ENCODE assay signal across 8 mouse cellular contexts in genomic region chr3:105052171-105052936, GRCm38 (mm10). TPM values are rescaled to one million over a fixed set of nuclear protein-coding genes. Genes with fewer than 3 reads are reported as not detected.
A peak's percentile ranks its signal among the peaks of the same experiment; 100 is the strongest.
DNase-seq lines count a peak whose midpoint lies in the region; ATAC-seq and TF ChIP-seq lines count a peak whose summit lies in the region.

No protein-coding gene starts in this region.

- TF ChIP-seq CTCF in liver, postnatal 0 days (IDR thresholded peaks at IDR 0.05; ENCODE audit: low read depth): no peak

- no peak for DNase-seq in heart, postnatal 14 days
- DNase-seq in ES-CJ7 (ENCODE audit: low read depth, low spot score): peak; percentile 88
- DNase-seq in liver, postnatal 0 days: no peak
- no peak for DNase-seq in gastrocnemius, postnatal 36 days
- DNase-seq in adrenal gland, adult 8-10 months: no peak
- no peak for DNase-seq in ovary, postnatal 36 days (ENCODE audit: low spot score)

- peak; percentile 34; the same call in 1 of the 2 replicates for ATAC-seq in heart, embryonic 12.5 days (ENCODE audit: insufficient number of reproducible peaks, low FRiP score)
- ATAC-seq in forebrain, embryonic 12.5 days (ENCODE audit: low FRiP score): peak; percentile 74
- ATAC-seq in liver, postnatal 0 days: peak; percentile 17

- H3K27ac ChIP-seq in heart, embryonic 12.5 days (ENCODE audit: poor library complexity, severe bottlenecking): peak overlapping the region; percentile 74
- H3K27ac ChIP-seq in forebrain, embryonic 12.5 days: peak overlapping the region; percentile 92
- peak overlapping the region; percentile 49 for H3K27ac ChIP-seq in liver, postnatal 0 days (ENCODE audit: low read depth)

- H3K9me3 ChIP-seq in heart, embryonic 12.5 days (replicated peaks): no peaks in the 10 kb centered on the region
- no peaks in the 10 kb centered on the region for H3K9me3 ChIP-seq in forebrain, embryonic 12.5 days
- H3K9me3 ChIP-seq in liver, postnatal 0 days (ENCODE audit: low read length): no peaks in the 10 kb centered on the region

- H3K36me3 ChIP-seq in heart, embryonic 12.5 days: no peaks in the 10 kb centered on the region
- no peaks in the 10 kb centered on the region for H3K36me3 ChIP-seq in forebrain, embryonic 12.5 days (replicated peaks)
- no peaks in the 10 kb centered on the region for H3K36me3 ChIP-seq in liver, postnatal 0 days (replicated peaks; ENCODE audit: insufficient read depth, low read length)

- H3K4me1 ChIP-seq in heart, embryonic 12.5 days (replicated peaks): peaks cover 58% of the 10 kb centered on the region
- peaks cover 34% of the 10 kb centered on the region for H3K4me1 ChIP-seq in forebrain, embryonic 12.5 days
- H3K4me1 ChIP-seq in liver, postnatal 0 days (ENCODE audit: insufficient read depth): peaks cover 9% of the 10 kb centered on the region

- WGBS in heart, embryonic 12.5 days: under 1% methylated on average over 37 of the region's 37 CpGs
- under 1% methylated on average over 24 of the region's 37 CpGs for WGBS in forebrain, embryonic 12.5 days
- 4% methylated on average over 31 of the region's 37 CpGs for WGBS in liver, postnatal 0 days (ENCODE audit: insufficient replicate concordance)

- no peaks in the 10 kb centered on the region for H3K27me3 ChIP-seq in heart, embryonic 12.5 days (replicated peaks)
- H3K27me3 ChIP-seq in forebrain, embryonic 12.5 days: no peaks in the 10 kb centered on the region
- peaks cover 7% of the 10 kb centered on the region; the same call in 1 of the 2 replicates for H3K27me3 ChIP-seq in liver, postnatal 0 days (ENCODE audit: insufficient read depth, low read length)

- no peak for TF ChIP-seq EP300 in liver, postnatal 0 days (IDR thresholded peaks at IDR 0.05; ENCODE audit: low read depth)

- H3K4me3 ChIP-seq in heart, embryonic 12.5 days: peak overlapping the region; percentile 72
- H3K4me3 ChIP-seq in forebrain, embryonic 12.5 days (replicated peaks): peak overlapping the region; percentile 78
- peak overlapping the region; percentile 70 for H3K4me3 ChIP-seq in liver, postnatal 0 days (ENCODE audit: low read depth, low read length)

- peak overlapping the region; percentile 85 for H3K9ac ChIP-seq in heart, embryonic 12.5 days
- peak overlapping the region; percentile 84 for H3K9ac ChIP-seq in forebrain, embryonic 12.5 days
- H3K9ac ChIP-seq in liver, postnatal 0 days (replicated peaks): peak overlapping the region; percentile 65

- intact Hi-C loops in heart, postnatal 14 days (cut with DNase I): loop anchor here (10.0 kb wide), 2 partner anchors 338 to 538 kb away; partner anchors contain the start of gene Lrig2
- intact Hi-C loops in gastrocnemius, postnatal 36 days (cut with DNase I): loop anchor here (10.0 kb wide), 1 partner anchor 268 kb away; the partner anchor contains the start of genes Fam19a3, Ppm1j and Rhoc

- H3K4me2 ChIP-seq in heart, embryonic 12.5 days: peak overlapping the region; percentile 81
- H3K4me2 ChIP-seq in forebrain, embryonic 12.5 days: peak overlapping the region; percentile 79
- H3K4me2 ChIP-seq in liver, postnatal 0 days (ENCODE audit: low read depth, low read length): peak overlapping the region; percentile 71

RNA-seq across cellular contexts. Expression of gene Cttnbp2nl, which starts 0.6 kb away (rescaled TPM):
- polyA plus RNA-seq in heart, embryonic 12.5 days (2016; fragmentation: Nextera tagmentation; extraction: Ambion mirVana): 40.1 and 43.3 TPM in 2 replicates
- total RNA-seq in heart, postnatal 14 days (2021): 10 to 100 TPM; 30.2 to 31.3 TPM
- 53.1 and 65.8 TPM in 2 replicates for polyA plus RNA-seq in forebrain, embryonic 12.5 days (2016; fragmentation: Nextera tagmentation; extraction: Ambion mirVana)
- 2.2 and 4.2 TPM in 2 replicates for polyA plus RNA-seq in liver, postnatal 0 days (2015; fragmentation: Nextera tagmentation; extraction: Ambion mirVana)
- total RNA-seq in gastrocnemius, postnatal 36 days (2021): 1 to 10 TPM; 4.1 to 4.4 TPM
- 10 to 100 TPM; 15.7 to 29.3 (median 20.8) TPM for total RNA-seq in adrenal gland, adult 8-10 months (2022)

RNA-seq across cellular contexts. Expression of gene 4930564D02Rik, which starts 14.3 kb away (rescaled TPM):
- not detected in 2 replicates for polyA plus RNA-seq in heart, embryonic 12.5 days (2016; fragmentation: Nextera tagmentation; extraction: Ambion mirVana)
- total RNA-seq in heart, postnatal 14 days (2021): not detected
- not detected in 2 replicates for polyA plus RNA-seq in forebrain, embryonic 12.5 days (2016; fragmentation: Nextera tagmentation; extraction: Ambion mirVana)
- not detected in 2 replicates for polyA plus RNA-seq in liver, postnatal 0 days (2015; fragmentation: Nextera tagmentation; extraction: Ambion mirVana)
- not detected for total RNA-seq in gastrocnemius, postnatal 36 days (2021)
- total RNA-seq in adrenal gland, adult 8-10 months (2022): not detected

Comparison
In these comparisons a context has a peak if more than half of its experiments do, and no peak if none do; other contexts are left out.
1. ATAC-seq: peak in every context shown above with its lines; median percentile 74 in forebrain, embryonic 12.5 days; 34 in heart, embryonic 12.5 days; 17 in liver, postnatal 0 days.